Mouse (Mus musculus) layer of hippocampus, adult 2 months (tissue): ENCODE results near the gene Otol1. TPM values are rescaled to one million over a fixed set of nuclear protein-coding genes. Genes with fewer than 3 reads are reported as not detected.

Experiments
- DNase-seq, 2 experiments: peaks; one replicate each; pipeline ENCODE4 v3.0.0; 2022; ENCODE audit warnings: low spot score in 2 of 2
- H3K27ac ChIP-seq: fragments of 200-600 bp; 2 replicates; pipeline ENCODE4 v1.8.1; 2022
- H3K4me3 ChIP-seq: fragments of 200-600 bp; 2 replicates; pipeline ENCODE4 v1.8.1; 2022; ENCODE audit warnings: mild to moderate bottlenecking
- CTCF ChIP-seq: fragments of 200-600 bp; conservative IDR thresholded peaks from 2 replicates; pipeline ENCODE4 v1.8.1; 2022; ENCODE audit warnings: antibody characterized with exemption, mild to moderate bottlenecking, moderate library complexity
- long read RNA-seq, 2 experiments: library from polyadenylated mRNA; stranded (forward); transcript quantifications; one replicate each; pipeline ENCODE4 v2.0.0; 2021; ENCODE audit warnings: borderline mapping rate in 2 of 2
- total RNA-seq, 2 experiments: library from RNA; stranded (reverse); gene quantifications; 2 replicates each; pipeline ENCODE4 v1.2.3; 2021

Otol1 gene
- not detected for total RNA-seq
- long read RNA-seq, experiment 1: 0 reads
- long read RNA-seq, experiment 2: 0 reads

DNA sequence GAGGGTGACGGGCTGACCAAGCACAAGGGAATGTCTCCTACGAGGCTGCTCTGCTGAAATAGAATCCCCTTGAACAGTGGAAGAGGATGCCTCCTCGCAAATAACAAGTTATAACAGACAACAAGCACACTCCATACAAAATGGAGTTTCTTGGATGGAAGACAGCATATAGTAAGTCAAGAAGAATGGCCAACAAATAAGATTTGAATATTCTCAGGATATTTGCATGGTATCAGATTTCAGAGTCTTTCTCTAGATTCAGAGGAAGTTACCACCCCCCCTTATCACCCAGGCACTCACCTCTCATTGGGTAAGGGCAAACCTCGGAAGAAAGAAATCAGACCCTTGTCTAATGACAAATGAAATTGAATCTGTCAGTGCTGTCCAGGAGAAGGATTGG is at the start of gene Otol1:
Otol1 (plus strand) TSS at position 301 of the 400 bp plus-strand sequence.
- H3K27ac ChIP-seq: no peak within 1 kb of the TSS
- no peak for DNase-seq
- no peak within 1 kb of the TSS for H3K4me3 ChIP-seq
- TF ChIP-seq CTCF: no peak

DNA sequence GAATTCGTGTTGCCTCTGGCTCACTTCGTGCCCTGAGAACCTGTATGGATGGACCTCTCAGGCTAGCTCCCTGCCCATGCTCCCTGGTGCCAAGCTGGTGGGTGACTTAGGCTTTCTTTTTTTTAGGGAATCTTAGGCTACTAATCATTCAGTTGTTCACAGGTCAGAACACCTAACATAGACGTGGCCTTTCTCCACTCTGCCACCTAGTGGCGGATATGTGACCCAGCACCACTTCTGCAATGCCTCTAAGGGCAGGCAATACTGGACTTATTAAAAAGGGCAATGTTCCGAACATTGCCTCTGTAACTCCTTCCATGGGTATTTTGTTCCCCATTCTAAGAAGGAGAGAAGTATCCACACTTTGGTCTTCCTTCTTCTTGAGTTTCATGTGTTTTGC is 45.2 kb upstream of the Otol1 start:
- peak; percentile 79 for TF ChIP-seq CTCF
- peak in 1 of 2 experiments; percentile 23 for DNase-seq

DNA sequence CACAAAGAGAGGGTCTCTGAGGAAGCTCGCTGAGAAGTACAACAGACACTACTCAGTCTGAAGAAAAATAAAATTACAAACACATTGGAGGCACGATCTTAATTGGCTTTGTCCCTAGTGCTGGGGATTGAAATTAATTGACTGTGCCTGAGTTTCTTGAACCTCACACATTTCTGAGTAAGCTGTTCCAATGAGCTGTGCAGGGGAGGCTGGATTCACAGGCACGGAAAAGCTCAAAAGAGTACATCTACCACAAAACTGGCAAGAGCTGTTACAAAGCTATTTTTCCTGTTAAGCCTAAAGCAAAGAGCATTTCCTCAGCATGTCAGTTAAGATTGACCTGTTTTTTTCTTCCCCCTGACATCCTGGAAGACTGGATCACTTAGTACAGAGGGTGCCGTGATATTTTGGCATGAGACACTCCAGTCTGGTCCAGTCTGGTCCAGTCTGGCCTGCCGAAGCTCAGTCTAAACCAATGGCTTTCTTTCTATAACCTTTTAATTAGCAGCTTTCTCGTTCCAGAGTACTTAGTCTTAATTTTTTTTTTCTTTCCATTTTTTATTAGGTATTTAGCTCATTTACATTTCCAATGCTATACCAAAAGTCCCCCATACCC is 35.8 kb upstream of the Otol1 start:
- TF ChIP-seq CTCF: no peak
- Histone ChIP-seq H3K27ac (no peak overlapping the region), H3K4me3 (no peak overlapping the region)
- DNase-seq: peak in 1 of 2 experiments; percentile 17

More for the DNA sequence above, 45.2 kb upstream of the Otol1 start:
- Histone ChIP-seq H3K4me3 (no peak overlapping the region), H3K27ac (no peak overlapping the region)

DNA sequence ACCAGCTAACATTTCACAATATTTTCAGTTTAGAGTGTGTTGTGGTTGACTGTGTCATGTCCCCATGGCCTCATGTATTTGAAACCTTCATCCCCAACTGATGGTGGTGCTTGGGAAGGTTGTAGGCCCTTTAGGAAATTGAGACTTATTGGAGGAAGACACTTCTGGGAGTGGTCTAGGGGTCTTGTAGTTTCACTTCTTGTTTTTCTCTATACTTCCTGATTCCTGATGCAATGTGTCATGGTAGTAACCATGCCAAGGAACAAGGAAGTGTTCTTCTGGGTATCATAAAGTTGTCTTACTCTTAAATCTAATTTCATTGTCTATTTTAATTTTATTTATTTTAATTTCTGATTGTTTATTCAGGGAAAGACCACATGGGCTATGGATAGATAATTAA is 29.3 kb upstream of the Otol1 start:
- no peak for TF ChIP-seq CTCF
- H3K27ac ChIP-seq: no peak overlapping the region
- no peak for DNase-seq
- no peak overlapping the region for H3K4me3 ChIP-seq

DNA sequence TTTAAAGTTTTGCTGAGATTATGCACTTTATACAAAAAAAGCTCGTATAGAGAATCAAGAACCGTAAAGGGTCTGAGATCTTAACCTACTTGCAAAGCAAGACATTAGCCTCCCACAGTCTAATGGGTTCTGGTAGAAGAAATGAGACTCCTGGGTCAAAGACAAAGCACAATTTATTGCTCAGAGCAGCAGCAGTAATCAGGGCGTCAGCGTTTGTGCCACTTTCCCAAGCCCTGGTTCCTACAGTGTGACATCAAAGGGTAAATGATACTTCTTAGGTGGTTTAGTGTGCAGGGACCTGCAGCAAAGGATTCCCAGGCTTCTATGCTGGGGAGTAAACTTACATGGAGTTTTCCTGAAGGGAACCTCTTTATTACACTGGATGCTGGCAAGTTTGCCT is 13.6 kb upstream of the Otol1 start:
- no peak overlapping the region for H3K4me3 ChIP-seq
- DNase-seq: no peak
- TF ChIP-seq CTCF: no peak
- no peak overlapping the region for H3K27ac ChIP-seq

DNA sequence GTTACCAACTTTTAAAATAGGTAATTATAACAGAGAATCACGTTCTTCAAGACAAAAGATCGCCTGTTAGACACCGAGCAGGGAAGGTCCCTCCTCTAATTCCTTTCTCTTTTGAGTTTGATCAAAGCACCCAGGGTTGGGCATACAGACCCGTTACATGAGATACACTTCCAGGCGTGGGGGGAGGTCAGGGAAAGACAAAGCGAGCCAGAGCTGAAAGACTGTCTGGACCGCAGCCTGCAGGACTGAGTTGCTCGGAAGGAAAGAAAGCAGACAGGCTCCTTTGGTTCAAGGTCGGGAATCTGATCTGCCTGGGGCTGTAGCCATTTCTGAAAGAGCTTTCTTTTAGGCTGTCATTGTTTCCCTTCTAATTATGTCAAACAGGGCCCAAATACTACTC is 5.9 kb upstream of the Otol1 start:
- no peak for DNase-seq
- Histone ChIP-seq H3K4me3 (no peak overlapping the region), H3K27ac (no peak overlapping the region)
- TF ChIP-seq CTCF: no peak

DNA sequence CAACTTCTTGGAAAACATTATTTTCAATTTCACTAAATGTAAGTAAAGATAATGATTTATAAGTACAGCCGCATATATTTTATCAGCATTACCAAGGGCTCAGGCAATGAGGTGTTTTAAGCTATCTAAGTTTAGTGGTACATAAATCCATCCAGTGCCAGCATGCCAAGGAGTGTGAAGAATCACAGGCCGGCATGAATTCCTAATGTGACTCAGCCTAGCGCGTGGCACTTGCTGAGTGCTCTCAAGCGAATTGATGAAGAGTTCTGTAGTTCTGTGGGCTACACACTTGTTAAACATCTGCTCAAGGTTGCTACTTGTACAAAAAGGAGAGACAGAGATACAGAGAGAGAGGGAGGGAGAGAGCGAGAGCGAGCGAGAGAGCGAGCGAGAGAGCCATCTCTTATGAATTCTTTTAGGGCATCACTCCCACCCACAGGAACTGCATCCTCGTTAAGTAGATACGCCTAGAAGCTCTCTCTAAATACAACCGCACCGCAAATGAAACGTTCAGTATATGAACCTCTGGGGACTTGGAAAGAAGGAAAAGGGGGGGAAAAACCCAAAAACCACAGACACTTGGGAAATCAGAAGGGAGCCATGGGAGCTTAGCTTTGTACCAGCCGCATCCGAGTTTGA is 4.2 kb upstream of the Otol1 start:
- no peak overlapping the region for H3K4me3 ChIP-seq
- TF ChIP-seq CTCF: no peak
- no peak overlapping the region for H3K27ac ChIP-seq
- DNase-seq: no peak

DNA sequence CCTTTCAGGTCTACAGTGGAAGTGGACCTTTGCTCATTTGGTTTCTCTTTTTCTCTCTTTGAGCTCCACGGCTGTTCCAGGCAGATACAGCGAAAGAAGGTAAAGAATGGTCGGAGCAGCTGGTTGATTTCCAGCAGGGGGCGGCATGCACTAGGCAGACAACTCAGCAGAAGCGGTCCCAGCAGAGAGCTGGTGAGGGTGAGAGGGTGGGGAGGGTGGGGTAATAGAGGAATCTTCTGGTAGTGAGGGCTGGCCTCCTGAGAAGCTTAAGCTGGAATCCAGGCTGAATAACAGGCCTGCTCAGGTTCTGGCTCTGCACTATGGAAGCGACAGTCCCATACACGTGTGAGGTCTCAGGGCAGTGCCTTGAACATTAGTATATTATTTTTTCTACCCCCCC is 3.5 kb upstream of the Otol1 start:
- DNase-seq: peak in 1 of 2 experiments; percentile 27
- TF ChIP-seq CTCF: peak; percentile 64
- no peak overlapping the region for H3K27ac ChIP-seq
- no peak overlapping the region for H3K4me3 ChIP-seq

DNA sequence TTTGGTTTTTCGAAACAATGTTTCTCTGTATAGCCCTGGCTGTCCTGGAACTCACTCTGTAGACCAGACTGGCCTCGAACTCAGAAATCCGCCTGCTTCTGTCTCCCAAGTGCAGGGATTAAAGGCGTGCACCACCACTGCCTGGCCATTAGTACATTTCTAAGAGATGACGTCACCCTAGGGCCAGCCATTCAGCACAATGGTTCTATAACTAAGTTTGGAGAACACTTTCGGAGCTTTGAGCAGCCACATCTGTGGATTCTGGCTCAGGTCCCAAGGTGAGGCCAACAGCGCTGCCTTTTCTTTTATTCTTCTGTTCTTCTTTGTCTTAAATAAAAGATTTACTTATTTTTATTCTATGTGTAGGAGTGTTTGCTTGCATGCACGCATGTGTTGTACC is 3.0 kb upstream of the Otol1 start:
- Histone ChIP-seq H3K27ac (no peak overlapping the region), H3K4me3 (no peak overlapping the region)
- no peak for TF ChIP-seq CTCF
- no peak for DNase-seq

DNA sequence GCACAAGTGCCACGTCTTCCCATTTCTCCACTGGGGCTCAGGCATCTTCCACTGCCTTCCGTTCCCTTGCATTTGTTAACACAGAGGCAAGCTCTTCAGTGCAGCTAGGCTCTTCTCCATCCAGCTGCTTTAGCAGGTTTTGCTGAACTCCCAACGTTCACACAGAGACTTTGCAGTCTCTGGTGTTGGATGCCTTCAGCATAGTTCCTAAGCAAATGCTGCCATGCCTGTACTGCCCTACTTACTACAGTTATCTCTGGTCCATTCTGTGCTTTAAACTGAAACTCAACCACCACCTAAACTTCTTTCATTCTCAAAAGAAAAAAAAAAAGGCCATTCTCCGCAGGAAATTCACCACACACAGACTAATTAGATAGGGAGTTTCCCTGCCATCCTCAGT is 5.2 kb downstream of the Otol1 start:
- TF ChIP-seq CTCF: no peak
- Histone ChIP-seq H3K4me3 (no peak overlapping the region), H3K27ac (no peak overlapping the region)
- DNase-seq: no peak

DNA sequence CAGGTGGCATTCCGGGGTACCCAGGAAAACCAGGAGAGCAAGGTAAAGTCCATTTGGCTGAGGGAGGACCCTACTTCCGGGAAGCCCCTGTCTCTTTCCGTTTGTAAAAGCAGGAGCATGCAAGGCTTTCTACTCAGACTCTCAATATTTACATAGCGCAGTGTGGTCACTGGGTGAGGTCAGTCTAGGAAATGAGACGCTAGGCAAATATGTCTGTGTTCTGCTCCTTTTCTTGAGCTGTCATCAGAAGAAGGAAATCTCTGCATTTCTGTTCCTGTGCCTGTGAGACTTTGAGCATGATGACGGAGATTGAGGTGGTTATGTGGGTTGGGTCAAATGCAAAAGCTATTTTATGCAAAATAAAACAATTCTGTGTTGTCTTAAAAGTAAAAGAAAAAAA is 19.2 kb downstream of the Otol1 start:
- Histone ChIP-seq H3K27ac (no peak overlapping the region), H3K4me3 (no peak overlapping the region)
- TF ChIP-seq CTCF: no peak
- DNase-seq: no peak

DNA sequence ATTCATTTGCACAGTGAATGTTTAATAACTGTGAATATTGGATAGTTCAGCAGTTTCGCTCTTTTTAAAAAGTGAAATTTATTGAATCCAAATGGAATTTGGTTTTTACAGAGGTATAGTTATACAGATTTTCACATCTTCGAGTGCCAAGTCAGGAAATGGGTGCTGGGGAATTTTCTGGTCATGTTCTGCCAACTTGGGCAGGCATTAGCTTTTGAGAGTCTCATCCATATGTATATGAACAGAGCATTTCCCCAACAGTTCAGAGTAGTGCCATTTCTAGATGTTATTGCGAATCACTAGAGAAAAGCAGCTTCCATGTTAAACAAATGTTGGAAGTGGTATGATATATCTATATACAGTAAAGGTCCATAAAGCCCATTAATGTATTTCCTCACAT is 21.8 kb downstream of the Otol1 start:
- TF ChIP-seq CTCF: no peak
- no peak for DNase-seq
- no peak overlapping the region for H3K27ac ChIP-seq
- no peak overlapping the region for H3K4me3 ChIP-seq

DNA sequence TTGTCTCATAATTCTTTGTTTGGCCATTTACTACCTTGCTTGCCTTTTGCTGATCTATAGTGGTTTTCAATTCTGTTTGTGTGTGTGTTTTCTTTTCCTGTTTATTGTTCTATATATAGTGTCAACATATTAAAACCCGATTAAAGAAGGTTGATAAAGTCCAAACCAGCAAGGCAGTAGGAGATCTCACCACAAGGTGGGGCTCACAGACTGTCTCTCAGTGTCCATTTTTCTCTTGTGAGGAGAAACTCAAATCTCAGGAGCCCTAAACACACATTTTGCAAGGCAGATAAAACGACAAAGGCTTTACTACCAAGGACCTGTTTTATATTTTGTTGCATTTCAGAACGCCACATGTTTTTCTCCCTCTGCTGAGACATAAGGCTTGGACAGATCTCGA is 28.2 kb downstream of the Otol1 start:
- TF ChIP-seq CTCF: peak; percentile 87

More for the DNA sequence above, 28.2 kb downstream of the Otol1 start:
- no peak overlapping the region for H3K4me3 ChIP-seq
- peak; percentile 63 to 70 for DNase-seq
- 0 out of 2 replicates have a peak overlapping the region, but pooled peaks have one; percentile 32 for H3K27ac ChIP-seq

Other genes with a start within 250 kb of the Otol1 start
- gene Sptssb, start 147.7 kb upstream of the Otol1 start, total RNA-seq: 1 to 10 TPM; 2.1 TPM